Mouse (Mus musculus): ENCODE data around the gene Gm11037.

- TF ChIP-seq POLR2A (IDR thresholded peaks at IDR 0.05; ENCODE audit: extremely low read depth, insufficient read depth, low read length): no peak
- no peak for TF ChIP-seq CTCF (IDR thresholded peaks at IDR 0.05; ENCODE audit: extremely low read depth, insufficient read depth, low read length)
Measured at GRCm38 (mm10) chr2:131156987-131157386, 23.7 kb downstream of the Gm11037 start.
